Mouse (Mus musculus) midbrain, postnatal 0 days (tissue): ENCODE data around the gene Fryl. TPM values are rescaled to one million over a fixed set of nuclear protein-coding genes. Genes with fewer than 3 reads are reported as not detected.

Experiments
- ATAC-seq: fragments of 200-750 bp; cut with Nextera tagmentation; 2 replicates; pipeline ENCODE4 v1.8.0; 2017; ENCODE audit warnings: moderate number of reproducible peaks, mild to moderate bottlenecking, moderate TSS enrichment, moderate library complexity; ENCODE audit not compliant: low FRiP score
- DNase-seq: peaks from one replicate; pipeline ENCODE4 v3.0.0-alpha.2; 2015; ENCODE audit warnings: low spot score
- H3K27ac ChIP-seq: fragments of 300-500 bp; sonication (generic); 2 replicates; pipeline ENCODE4 v1.5.1; 2014; ENCODE audit warnings: low read depth, mild to moderate bottlenecking, low read length, mixed read lengths
- H3K27me3 ChIP-seq: fragments of 300-500 bp; sonication (generic); 2 replicates; pipeline ENCODE4 v1.6.1; 2014; ENCODE audit warnings: low read length, control low read depth, mixed read lengths; ENCODE audit not compliant: insufficient read depth
- H3K36me3 ChIP-seq: fragments of 300-500 bp; sonication (generic); 2 replicates; pipeline ENCODE4 v1.6.1; 2014; ENCODE audit warnings: low read length, control low read depth, mixed read lengths; ENCODE audit not compliant: insufficient read depth
- H3K4me1 ChIP-seq: fragments of 300-500 bp; sonication (generic); 2 replicates; pipeline ENCODE4 v1.6.1; 2014; ENCODE audit warnings: mild to moderate bottlenecking, control low read depth, antibody characterized with exemption, low read length, mixed read lengths; ENCODE audit not compliant: insufficient read depth
- H3K4me2 ChIP-seq: fragments of 300-500 bp; sonication (generic); 2 replicates; pipeline ENCODE4 v1.6.1; 2014; ENCODE audit warnings: low read depth, mild to moderate bottlenecking, low read length, mixed read lengths; ENCODE audit not compliant: poor library complexity, severe bottlenecking
- H3K4me3 ChIP-seq: fragments of 300-500 bp; sonication (generic); 2 replicates; pipeline ENCODE4 v1.5.1; 2014; ENCODE audit warnings: low read depth, mild to moderate bottlenecking, low read length, moderate library complexity
- H3K9ac ChIP-seq: fragments of 300-500 bp; sonication (generic); replicated peaks from 2 replicates; pipeline ENCODE4 v1.6.1; 2014; ENCODE audit warnings: mild to moderate bottlenecking, low read length, moderate library complexity, mixed read lengths; ENCODE audit not compliant: poor library complexity, severe bottlenecking
- H3K9me3 ChIP-seq: fragments of 300-500 bp; sonication (generic); 2 replicates; pipeline ENCODE4 v1.6.1; 2016; ENCODE audit warnings: low read length, control low read depth
- CTCF ChIP-seq: IDR thresholded peaks from 2 replicates; pipeline ENCODE4 v1.5.1; 2016; ENCODE audit warnings: antibody characterized with exemption, mild to moderate bottlenecking
- WGBS: fragments of 180-500 bp; shearing (Covaris S2); extraction: QIAGEN DNeasy Blood & Tissue Kit; methylation state at CpG from one replicate; pipeline ENCODE4 v1.1.7; 2014; 5-methylcytosine and 5-hydroxymethylcytosine counted together
- polyA plus RNA-seq: library from polyadenylated mRNA; unstranded; fragments of >200 nt; fragmentation: Nextera tagmentation; extraction: Ambion mirVana; gene quantifications from 2 replicates; pipeline ENCODE4 v1.2.1, GENCODE M21; 2015
- total RNA-seq: library from RNA; depleted of rRNA; stranded (reverse); fragments of >200 nt; gene quantifications from 2 replicates; pipeline ENCODE4 v1.2.3, GENCODE M21; 2014

The Fryl gene
- total and polyA plus RNA-seq, 2 experiments from 2014 or later, result 23.8 to 52.8 TPM

- 92% methylated on average over 16 of the region's 16 CpGs for WGBS
- Histone ChIP-seq H3K9me3 (no peaks in the 10 kb centered on the region), H3K36me3 (no peaks in the 10 kb centered on the region), H3K4me1 (no peaks in the 10 kb centered on the region), H3K4me2 (no peak overlapping the region), H3K4me3 (no peak overlapping the region), H3K27ac (no peak overlapping the region), H3K9ac (no peak overlapping the region), H3K27me3 (no peaks in the 10 kb centered on the region)
- TF ChIP-seq CTCF, result no peak
- no peak for ATAC-seq
- DNase-seq, result no peak
Measured at GRCm38 (mm10) chr5:73200387-73201384, 55.7 kb downstream of the Fryl start.

DNA sequence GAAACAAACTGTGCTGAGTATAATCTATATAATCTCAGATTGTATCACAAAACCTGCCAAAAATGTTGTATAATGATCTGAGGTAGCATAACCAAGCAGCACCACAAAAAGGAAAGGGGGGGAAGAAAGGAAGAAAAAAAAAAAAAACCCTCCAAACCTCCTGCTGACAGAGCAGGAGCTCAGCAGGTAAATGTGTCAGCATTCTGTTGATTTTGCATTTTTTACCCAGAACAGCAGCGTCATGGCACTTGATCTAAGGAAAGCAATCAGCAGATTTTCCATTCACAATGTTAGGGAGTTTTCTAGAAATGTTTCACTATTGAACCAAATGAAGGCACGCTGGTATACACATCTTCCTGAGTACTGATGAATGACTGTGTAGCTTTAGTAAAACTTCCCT, 56.8 kb downstream of the Fryl start:
- Histone ChIP-seq H3K4me1 (no peaks in the 10 kb centered on the region), H3K9ac (no peak overlapping the region), H3K4me2 (no peak overlapping the region), H3K27ac (no peak overlapping the region), H3K4me3 (no peak overlapping the region), H3K27me3 (no peaks in the 10 kb centered on the region), H3K36me3 (no peaks in the 10 kb centered on the region), H3K9me3 (no peaks in the 10 kb centered on the region)
- no peak for TF ChIP-seq CTCF
- 74% methylated on average over 2 of the region's 2 CpGs for WGBS
- DNase-seq (no peak), ATAC-seq (no peak)

GRCm38 (mm10) chr5:73198690-73199089, 57.7 kb downstream of the Fryl start:
- Histone ChIP-seq H3K4me3 (no peak overlapping the region), H3K36me3 (0 out of 2 replicates have a peak, but pooled peaks cover 2% of the 10 kb centered on the region), H3K4me2 (no peak overlapping the region), H3K4me1 (no peaks in the 10 kb centered on the region), H3K27ac (no peak overlapping the region), H3K9me3 (no peaks in the 10 kb centered on the region), H3K27me3 (no peaks in the 10 kb centered on the region), H3K9ac (no peak overlapping the region)
- ATAC-seq (no peak), DNase-seq (no peak)
- WGBS, result 98% methylated on average over 5 of the region's 5 CpGs
- peak; percentile 39 for TF ChIP-seq CTCF

DNA sequence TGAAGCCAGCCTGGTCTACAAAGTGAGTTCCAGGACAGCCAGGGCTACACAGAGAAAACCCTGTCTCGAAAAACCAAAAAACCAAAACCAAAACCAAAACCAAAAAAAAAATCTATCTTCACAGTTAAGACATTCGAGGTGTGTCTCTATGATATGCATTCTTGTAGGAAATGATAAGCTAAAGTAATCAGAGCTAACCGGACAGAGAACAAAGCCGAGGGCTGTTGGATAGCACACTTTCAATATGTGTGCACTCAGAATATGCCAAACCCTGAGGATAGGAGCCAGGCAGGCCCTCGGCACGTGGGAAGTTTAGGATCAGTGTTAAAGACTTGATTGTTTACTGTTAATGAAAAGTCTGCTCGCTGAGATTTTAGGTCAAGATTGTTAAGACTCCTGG, 58.6 kb downstream of the Fryl start:
- ATAC-seq, result no peak
- no peak overlapping the region for H3K9ac ChIP-seq
- 93% methylated on average over 7 of the region's 7 CpGs for WGBS

DNA sequence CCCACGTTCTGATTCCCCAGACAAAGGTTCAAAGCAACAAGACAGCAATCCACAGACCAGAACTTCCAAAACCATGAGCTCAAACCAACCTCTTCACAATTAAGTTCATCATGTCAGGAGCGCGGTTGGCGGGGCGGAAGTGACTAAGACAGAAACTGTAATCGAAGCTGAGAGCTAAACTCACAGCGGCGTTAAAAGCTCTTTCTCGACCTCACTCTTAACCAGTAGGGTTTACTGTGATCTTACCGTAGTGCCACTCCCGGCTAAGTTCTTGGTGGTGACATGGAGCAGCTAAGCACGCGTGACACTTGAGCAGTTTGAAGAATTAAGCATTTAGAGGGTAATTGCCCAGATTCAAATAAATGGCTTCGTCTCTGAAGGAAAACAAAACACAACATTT, 61.7 kb downstream of the Fryl start:
- no peak for TF ChIP-seq CTCF
- Histone ChIP-seq H3K9ac (no peak overlapping the region), H3K27me3 (no peaks in the 10 kb centered on the region), H3K4me3 (no peak overlapping the region), H3K4me2 (no peak overlapping the region), H3K27ac (no peak overlapping the region), H3K36me3 (0 out of 2 replicates have a peak, but pooled peaks cover 2% of the 10 kb centered on the region), H3K9me3 (no peaks in the 10 kb centered on the region), H3K4me1 (no peaks in the 10 kb centered on the region)
- DNase-seq (no peak), ATAC-seq (no peak)
- WGBS, result 95% methylated on average over 14 of the region's 14 CpGs

More for the DNA sequence above, 58.6 kb downstream of the Fryl start:
- H3K9me3 ChIP-seq, result no peaks in the 10 kb centered on the region
- no peaks in the 10 kb centered on the region for H3K4me1 ChIP-seq
- H3K36me3 ChIP-seq, result 0 out of 2 replicates have a peak, but pooled peaks cover 2% of the 10 kb centered on the region
- H3K27ac ChIP-seq, result no peak overlapping the region
- no peaks in the 10 kb centered on the region for H3K27me3 ChIP-seq
- no peak overlapping the region for H3K4me2 ChIP-seq
- no peak for TF ChIP-seq CTCF
- H3K4me3 ChIP-seq, result no peak overlapping the region
- DNase-seq, result no peak

DNA sequence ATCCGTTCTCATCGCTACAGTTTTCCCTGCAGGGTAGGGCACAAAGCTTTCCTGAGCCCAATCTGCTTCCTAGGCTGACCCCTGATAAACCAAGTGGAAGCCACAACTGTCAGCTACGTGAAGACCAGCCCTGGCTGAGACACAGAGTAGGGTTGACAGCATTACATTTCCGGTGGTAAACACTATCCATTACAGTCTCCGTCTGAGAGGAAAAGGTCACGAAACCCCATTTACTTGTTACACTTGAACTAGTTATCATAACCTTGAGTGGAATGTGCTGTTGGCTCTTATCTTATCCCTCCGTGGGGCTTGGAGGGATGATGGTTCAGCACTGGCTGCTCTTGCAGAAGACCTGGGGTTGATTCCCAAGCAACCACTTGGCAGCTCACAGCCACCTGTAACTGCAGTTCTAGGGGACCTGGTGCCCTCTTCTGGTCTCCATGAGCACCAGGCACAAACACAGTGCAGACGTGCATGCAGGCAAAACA, 62.3 kb downstream of the Fryl start:
- no peak overlapping the region for H3K9ac ChIP-seq
- H3K4me1 ChIP-seq, result no peaks in the 10 kb centered on the region
- no peak for DNase-seq
- 88% methylated on average over 8 of the region's 8 CpGs for WGBS
- H3K27me3 ChIP-seq, result no peaks in the 10 kb centered on the region
- no peak overlapping the region for H3K4me2 ChIP-seq
- H3K4me3 ChIP-seq, result no peak overlapping the region
- 0 out of 2 replicates have a peak, but pooled peaks have one; percentile 20 for TF ChIP-seq CTCF
- H3K27ac ChIP-seq, result no peak overlapping the region
- H3K9me3 ChIP-seq, result no peaks in the 10 kb centered on the region
- ATAC-seq, result no peak
- H3K36me3 ChIP-seq, result 0 out of 2 replicates have a peak, but pooled peaks cover 2% of the 10 kb centered on the region
